Mouse (Mus musculus): ENCODE results near the gene Gck. TPM values are rescaled to one million over a fixed set of nuclear protein-coding genes. Genes with fewer than 3 reads are reported as not detected.

Gck gene
- polyA plus RNA-seq, 1 experiment from 2014 or later, result 1.5 TPM

GRCm38 (mm10) chr11:5981323-5981722 lies 31.4 kb upstream of the Gck start:
- Histone ChIP-seq H3K27me3 (ENCODE audit: control insufficient read depth, insufficient read depth, low read length) (no peaks in the 10 kb centered on the region), H3K9me3 (ENCODE audit: control insufficient read depth, low read length) (no peaks in the 10 kb centered on the region), H3K4me1 (ENCODE audit: control insufficient read depth, insufficient read depth, low read length) (no peaks in the 10 kb centered on the region), H3K4me2 (no peak overlapping the region), H3K9ac (ENCODE audit: low read length) (no peak overlapping the region), H3K27ac (ENCODE audit: low read depth, low read length) (no peak overlapping the region), H3K4me3 (ENCODE audit: low read depth, low read length) (no peak overlapping the region), H3K36me3 (ENCODE audit: control insufficient read depth, insufficient read depth, low read length) (no peaks in the 10 kb centered on the region)
- WGBS, result 91% methylated on average over 7 of the region's 7 CpGs
- DNase-seq (ENCODE audit: low spot score, missing footprints), result no peak
- no peak for ATAC-seq (ENCODE audit: low FRiP score)

- 68% methylated on average over 8 of the region's 8 CpGs for WGBS
- H3K27ac ChIP-seq (ENCODE audit: low read depth, low read length), result no peak overlapping the region
- no peaks in the 10 kb centered on the region for H3K4me1 ChIP-seq (ENCODE audit: control insufficient read depth, insufficient read depth, low read length)
- H3K27me3 ChIP-seq (ENCODE audit: control insufficient read depth, insufficient read depth, low read length), result no peaks in the 10 kb centered on the region
- no peak overlapping the region for H3K4me3 ChIP-seq (ENCODE audit: low read depth, low read length)
- no peak for ATAC-seq (ENCODE audit: low FRiP score)
- H3K9ac ChIP-seq (ENCODE audit: low read length), result no peak overlapping the region
- no peaks in the 10 kb centered on the region for H3K9me3 ChIP-seq (ENCODE audit: control insufficient read depth, low read length)
- DNase-seq (ENCODE audit: low spot score, missing footprints), result no peak
- no peak overlapping the region for H3K4me2 ChIP-seq
- H3K36me3 ChIP-seq (ENCODE audit: control insufficient read depth, insufficient read depth, low read length), result no peaks in the 10 kb centered on the region
These were observed 30.7 kb upstream of the Gck start for GRCm38 (mm10) chr11:5980561-5980960.

GRCm38 (mm10) chr11:5980108-5980507 lies 30.2 kb upstream of the Gck start:
- no peak overlapping the region for H3K4me2 ChIP-seq
- no peak overlapping the region for H3K9ac ChIP-seq (ENCODE audit: low read length)
- DNase-seq (ENCODE audit: low spot score, missing footprints) (no peak), ATAC-seq (ENCODE audit: low FRiP score) (no peak)
- H3K4me3 ChIP-seq (ENCODE audit: low read depth, low read length), result no peak overlapping the region
- no peaks in the 10 kb centered on the region for H3K36me3 ChIP-seq (ENCODE audit: control insufficient read depth, insufficient read depth, low read length)
- 87% methylated on average over 2 of the region's 2 CpGs for WGBS
- no peak overlapping the region for H3K27ac ChIP-seq (ENCODE audit: low read depth, low read length)
- H3K27me3 ChIP-seq (ENCODE audit: control insufficient read depth, insufficient read depth, low read length), result no peaks in the 10 kb centered on the region
- no peaks in the 10 kb centered on the region for H3K4me1 ChIP-seq (ENCODE audit: control insufficient read depth, insufficient read depth, low read length)
- H3K9me3 ChIP-seq (ENCODE audit: control insufficient read depth, low read length), result no peaks in the 10 kb centered on the region

GRCm38 (mm10) chr11:5979088-5979487 lies 29.2 kb upstream of the Gck start:
- no peak overlapping the region for H3K27ac ChIP-seq (ENCODE audit: low read depth, low read length)
- H3K4me3 ChIP-seq (ENCODE audit: low read depth, low read length), result no peak overlapping the region
- H3K27me3 ChIP-seq (ENCODE audit: control insufficient read depth, insufficient read depth, low read length), result no peaks in the 10 kb centered on the region
- DNase-seq (ENCODE audit: low spot score, missing footprints), result no peak
- no peaks in the 10 kb centered on the region for H3K36me3 ChIP-seq (ENCODE audit: control insufficient read depth, insufficient read depth, low read length)
- no peaks in the 10 kb centered on the region for H3K9me3 ChIP-seq (ENCODE audit: control insufficient read depth, low read length)
- no peak for ATAC-seq (ENCODE audit: low FRiP score)
- H3K4me1 ChIP-seq (ENCODE audit: control insufficient read depth, insufficient read depth, low read length), result no peaks in the 10 kb centered on the region
- 93% methylated on average over 7 of the region's 7 CpGs for WGBS
- no peak overlapping the region for H3K9ac ChIP-seq (ENCODE audit: low read length)
- no peak overlapping the region for H3K4me2 ChIP-seq

- 29% methylated on average over 9 of the region's 9 CpGs for WGBS
- Histone ChIP-seq H3K9ac (ENCODE audit: low read length) (no peak overlapping the region), H3K36me3 (ENCODE audit: control insufficient read depth, insufficient read depth, low read length) (no peaks in the 10 kb centered on the region), H3K27me3 (ENCODE audit: control insufficient read depth, insufficient read depth, low read length) (no peaks in the 10 kb centered on the region), H3K9me3 (ENCODE audit: control insufficient read depth, low read length) (no peaks in the 10 kb centered on the region), H3K27ac (ENCODE audit: low read depth, low read length) (no peak overlapping the region), H3K4me3 (ENCODE audit: low read depth, low read length) (no peak overlapping the region), H3K4me2 (no peak overlapping the region), H3K4me1 (ENCODE audit: control insufficient read depth, insufficient read depth, low read length) (peaks cover 3% of the 10 kb centered on the region)
- DNase-seq (ENCODE audit: low spot score, missing footprints) (no peak), ATAC-seq (ENCODE audit: low FRiP score) (no peak)
These were observed 26.2 kb upstream of the Gck start for GRCm38 (mm10) chr11:5976106-5976505.

- no peak overlapping the region for H3K9ac ChIP-seq (ENCODE audit: low read length)
- no peaks in the 10 kb centered on the region for H3K27me3 ChIP-seq (ENCODE audit: control insufficient read depth, insufficient read depth, low read length)
- H3K4me2 ChIP-seq, result no peak overlapping the region
- 56% methylated on average over 2 of the region's 2 CpGs for WGBS
- H3K4me1 ChIP-seq (ENCODE audit: control insufficient read depth, insufficient read depth, low read length), result peaks cover 3% of the 10 kb centered on the region
- ATAC-seq (ENCODE audit: low FRiP score) (no peak), DNase-seq (ENCODE audit: low spot score, missing footprints) (no peak)
- H3K27ac ChIP-seq (ENCODE audit: low read depth, low read length), result no peak overlapping the region
- H3K4me3 ChIP-seq (ENCODE audit: low read depth, low read length), result no peak overlapping the region
- no peaks in the 10 kb centered on the region for H3K36me3 ChIP-seq (ENCODE audit: control insufficient read depth, insufficient read depth, low read length)
- no peaks in the 10 kb centered on the region for H3K9me3 ChIP-seq (ENCODE audit: control insufficient read depth, low read length)
These were observed 25.2 kb upstream of the Gck start for GRCm38 (mm10) chr11:5975068-5975467.

GRCm38 (mm10) chr11:5974053-5974452 lies 24.2 kb upstream of the Gck start:
- Histone ChIP-seq H3K9ac (ENCODE audit: low read length) (no peak overlapping the region), H3K36me3 (ENCODE audit: control insufficient read depth, insufficient read depth, low read length) (no peaks in the 10 kb centered on the region; the same call in 1 of the 2 replicates), H3K4me3 (ENCODE audit: low read depth, low read length) (no peak overlapping the region), H3K27me3 (ENCODE audit: control insufficient read depth, insufficient read depth, low read length) (no peaks in the 10 kb centered on the region), H3K4me2 (no peak overlapping the region), H3K27ac (ENCODE audit: low read depth, low read length) (no peak overlapping the region), H3K9me3 (ENCODE audit: control insufficient read depth, low read length) (no peaks in the 10 kb centered on the region), H3K4me1 (ENCODE audit: control insufficient read depth, insufficient read depth, low read length) (peaks cover 3% of the 10 kb centered on the region)
- ATAC-seq (ENCODE audit: low FRiP score), result no peak
- WGBS, result 80% methylated on average over 6 of the region's 6 CpGs
- no peak for DNase-seq (ENCODE audit: low spot score, missing footprints)

GRCm38 (mm10) chr11:5973151-5973550 lies 23.3 kb upstream of the Gck start:
- Histone ChIP-seq H3K4me3 (ENCODE audit: low read depth, low read length) (no peak overlapping the region), H3K9me3 (ENCODE audit: control insufficient read depth, low read length) (no peaks in the 10 kb centered on the region), H3K4me1 (ENCODE audit: control insufficient read depth, insufficient read depth, low read length) (peaks cover 3% of the 10 kb centered on the region), H3K27me3 (ENCODE audit: control insufficient read depth, insufficient read depth, low read length) (no peaks in the 10 kb centered on the region), H3K9ac (ENCODE audit: low read length) (no peak overlapping the region), H3K36me3 (ENCODE audit: control insufficient read depth, insufficient read depth, low read length) (peaks cover 2% of the 10 kb centered on the region; the same call in 1 of the 2 replicates), H3K27ac (ENCODE audit: low read depth, low read length) (no peak overlapping the region), H3K4me2 (no peak overlapping the region)
- 57% methylated on average over 7 of the region's 7 CpGs for WGBS
- ATAC-seq (ENCODE audit: low FRiP score) (no peak), DNase-seq (ENCODE audit: low spot score, missing footprints) (no peak)

- peaks cover 6% of the 10 kb centered on the region; the same call in 1 of the 2 replicates for H3K36me3 ChIP-seq (ENCODE audit: control insufficient read depth, insufficient read depth, low read length)
- ATAC-seq (ENCODE audit: low FRiP score), result no peak
These were observed 21.3 kb upstream of the Gck start for GRCm38 (mm10) chr11:5971202-5971601.

GRCm38 (mm10) chr11:5968223-5968622 lies 18.3 kb upstream of the Gck start:
- WGBS, result 87% methylated on average over 6 of the region's 6 CpGs
- no peak for DNase-seq (ENCODE audit: low spot score, missing footprints)

More at GRCm38 (mm10) chr11:5971202-5971601, 21.3 kb upstream of the Gck start:
- WGBS, result 55% methylated on average over 7 of the region's 7 CpGs
- peak; percentile 60 for DNase-seq (ENCODE audit: low spot score, missing footprints)
- Histone ChIP-seq H3K9me3 (ENCODE audit: control insufficient read depth, low read length) (no peaks in the 10 kb centered on the region), H3K9ac (ENCODE audit: low read length) (no peak overlapping the region), H3K4me3 (ENCODE audit: low read depth, low read length) (no peak overlapping the region), H3K4me2 (no peak overlapping the region), H3K4me1 (ENCODE audit: control insufficient read depth, insufficient read depth, low read length) (peaks cover 3% of the 10 kb centered on the region), H3K27ac (ENCODE audit: low read depth, low read length) (no peak overlapping the region), H3K27me3 (ENCODE audit: control insufficient read depth, insufficient read depth, low read length) (no peaks in the 10 kb centered on the region)

More at GRCm38 (mm10) chr11:5968223-5968622, 18.3 kb upstream of the Gck start:
- Histone ChIP-seq H3K4me1 (ENCODE audit: control insufficient read depth, insufficient read depth, low read length) (peaks cover 3% of the 10 kb centered on the region), H3K27ac (ENCODE audit: low read depth, low read length) (no peak overlapping the region), H3K36me3 (ENCODE audit: control insufficient read depth, insufficient read depth, low read length) (peaks cover 13% of the 10 kb centered on the region; the same call in 1 of the 2 replicates), H3K4me3 (ENCODE audit: low read depth, low read length) (no peak overlapping the region), H3K4me2 (no peak overlapping the region), H3K27me3 (ENCODE audit: control insufficient read depth, insufficient read depth, low read length) (no peaks in the 10 kb centered on the region), H3K9ac (ENCODE audit: low read length) (no peak overlapping the region), H3K9me3 (ENCODE audit: control insufficient read depth, low read length) (no peaks in the 10 kb centered on the region)
- no peak for ATAC-seq (ENCODE audit: low FRiP score)
